Mouse (Mus musculus) liver, postnatal 0 days (tissue): ENCODE results near the gene Drd3.

ENCODE experiments used
- CTCF ChIP-seq: sonication (generic); IDR thresholded peaks from 2 replicates; pipeline ENCODE4 v1.5.1; 2016; ENCODE audit warnings: antibody characterized with exemption, low read depth
- EP300 ChIP-seq: IDR thresholded peaks from 2 replicates; pipeline ENCODE4 v1.6.1; 2016; ENCODE audit warnings: antibody characterized with exemption, low read depth, mild to moderate bottlenecking

DNA sequence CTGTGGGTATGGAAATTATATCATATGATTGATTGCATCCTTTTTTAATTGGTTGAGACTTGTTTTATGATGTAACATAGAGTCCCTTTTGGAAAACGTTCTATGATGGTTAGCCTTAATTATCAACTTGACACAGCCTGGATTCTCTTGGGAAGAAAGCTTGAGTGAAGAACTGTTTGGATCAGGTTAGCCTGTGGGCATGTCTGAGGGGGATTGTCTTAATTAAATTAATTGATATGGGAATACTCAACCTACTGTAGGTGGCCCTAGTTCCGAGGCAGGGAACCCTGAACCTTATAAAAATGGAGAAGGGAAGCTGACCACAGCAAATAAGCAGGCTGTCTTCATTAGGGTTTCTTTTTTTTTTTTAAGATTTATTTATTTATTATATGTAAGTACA is 12.9 kb upstream of the Drd3 start:
- TF ChIP-seq CTCF (no peak), EP300 (no peak)
